Mouse (Mus musculus) forebrain, embryonic 14.5 days (tissue): ENCODE data around the gene Plekha6. TPM values are rescaled to one million over a fixed set of nuclear protein-coding genes. Genes with fewer than 3 reads are reported as not detected.

ENCODE experiments used
- ATAC-seq: fragments of 200-750 bp; cut with Nextera tagmentation; 2 replicates; pipeline ENCODE4 v1.8.0; 2017; ENCODE audit warnings: mild to moderate bottlenecking, moderate library complexity
- DNase-seq: peaks from one replicate; pipeline ENCODE4 v3.0.0-alpha.2; 2015; ENCODE audit warnings: low spot score
- H3K27ac ChIP-seq: fragments of 300-500 bp; sonication (generic); 2 replicates; pipeline ENCODE4 v1.5.1; 2014; ENCODE audit warnings: low read depth, mild to moderate bottlenecking, control low read depth, low read length, moderate library complexity
- H3K27me3 ChIP-seq: fragments of 300-500 bp; sonication (generic); replicated peaks from 2 replicates; pipeline ENCODE4 v1.6.1; 2014; ENCODE audit warnings: low read length, control low read depth, mixed read lengths; ENCODE audit not compliant: control insufficient read depth, insufficient read depth
- H3K36me3 ChIP-seq: fragments of 300-500 bp; sonication (generic); 2 replicates; pipeline ENCODE4 v1.6.1; 2014; ENCODE audit warnings: low read length, control low read depth; ENCODE audit not compliant: control insufficient read depth, insufficient read depth
- H3K4me1 ChIP-seq: fragments of 300-500 bp; sonication (generic); 2 replicates; pipeline ENCODE4 v1.6.1; 2014; ENCODE audit warnings: antibody characterized with exemption, low read length, control low read depth; ENCODE audit not compliant: control insufficient read depth, insufficient read depth
- H3K4me2 ChIP-seq: fragments of 300-500 bp; sonication (generic); 2 replicates; pipeline ENCODE4 v1.6.1; 2014; ENCODE audit warnings: mild to moderate bottlenecking, control low read depth, low read length
- H3K4me3 ChIP-seq: fragments of 300-500 bp; sonication (generic); 2 replicates; pipeline ENCODE4 v1.5.1; 2014; ENCODE audit warnings: low read depth, low read length, control low read depth
- H3K9ac ChIP-seq: fragments of 300-500 bp; sonication (generic); 2 replicates; pipeline ENCODE4 v1.6.1; 2014; ENCODE audit warnings: mild to moderate bottlenecking, low read length, control low read depth, moderate library complexity
- H3K9me3 ChIP-seq: fragments of 300-500 bp; sonication (generic); replicated peaks from 2 replicates; pipeline ENCODE4 v1.6.1; 2016; ENCODE audit warnings: low read length, control low read depth, mixed read lengths; ENCODE audit not compliant: control insufficient read depth
- WGBS: fragments of 180-500 bp; shearing (Covaris S2); extraction: QIAGEN DNeasy Blood & Tissue Kit; methylation state at CpG from one replicate; pipeline ENCODE4 v1.1.7; 2014; 5-methylcytosine and 5-hydroxymethylcytosine counted together
- polyA plus RNA-seq: library from polyadenylated mRNA; unstranded; fragments of >200 nt; fragmentation: Nextera tagmentation; extraction: Ambion mirVana; gene quantifications from 2 replicates; pipeline ENCODE4 v1.2.1, GENCODE M21; 2014

The Plekha6 gene
- polyA plus RNA-seq, 1 experiment from 2014 or later, result 7.3 TPM

GRCm38 (mm10) chr1:133213901-133214300, 49.9 kb downstream of the Plekha6 start:
- no peak for ATAC-seq
- H3K36me3 ChIP-seq, result no peaks in the 10 kb centered on the region
- no peak overlapping the region for H3K4me2 ChIP-seq
- no peak for DNase-seq
- H3K9me3 ChIP-seq, result no peaks in the 10 kb centered on the region
- whole genome bisulfite sequencing, result 96% methylated on average over 4 of the region's 4 CpGs
- H3K27me3 ChIP-seq, result no peaks in the 10 kb centered on the region
- no peak overlapping the region for H3K4me3 ChIP-seq
- H3K4me1 ChIP-seq, result peaks cover 34% of the 10 kb centered on the region
- H3K27ac ChIP-seq, result no peak overlapping the region
- H3K9ac ChIP-seq, result no peak overlapping the region

GRCm38 (mm10) chr1:133214672-133215359, 50.8 kb downstream of the Plekha6 start:
- no peaks in the 10 kb centered on the region for H3K36me3 ChIP-seq
- 0 out of 2 replicates have a peak, but pooled peaks have one; percentile 11 for ATAC-seq
- WGBS, result 74% methylated on average over 7 of the region's 7 CpGs

GRCm38 (mm10) chr1:133215360-133215700, 51.3 kb downstream of the Plekha6 start:
- H3K9ac ChIP-seq, result no peak overlapping the region
- no peak overlapping the region for H3K4me2 ChIP-seq
- H3K27ac ChIP-seq, result no peak overlapping the region
- ATAC-seq, result peak; percentile 27; the same call in 1 of the 2 replicates
- 81% methylated on average over 3 of the region's 3 CpGs for WGBS
- H3K4me1 ChIP-seq, result peaks cover 21% of the 10 kb centered on the region
- H3K27me3 ChIP-seq, result no peaks in the 10 kb centered on the region
- H3K4me3 ChIP-seq, result no peak overlapping the region
- H3K9me3 ChIP-seq, result no peaks in the 10 kb centered on the region
- H3K36me3 ChIP-seq, result no peaks in the 10 kb centered on the region
- no peak for DNase-seq

More at GRCm38 (mm10) chr1:133214672-133215359, 50.8 kb downstream of the Plekha6 start:
- Histone ChIP-seq H3K4me3 (no peak overlapping the region), H3K27ac (no peak overlapping the region), H3K27me3 (no peaks in the 10 kb centered on the region), H3K9me3 (no peaks in the 10 kb centered on the region), H3K9ac (no peak overlapping the region), H3K4me2 (no peak overlapping the region), H3K4me1 (peaks cover 26% of the 10 kb centered on the region)
- no peak for DNase-seq

- DNase-seq (no peak), ATAC-seq (no peak)
- Histone ChIP-seq H3K27me3 (no peaks in the 10 kb centered on the region), H3K4me1 (peaks cover 17% of the 10 kb centered on the region), H3K9ac (peak overlapping the region; percentile 21; the same call in 1 of the 2 replicates), H3K9me3 (no peaks in the 10 kb centered on the region), H3K4me2 (no peak overlapping the region), H3K27ac (no peak overlapping the region), H3K4me3 (no peak overlapping the region), H3K36me3 (no peaks in the 10 kb centered on the region)
- WGBS, result 78% methylated on average over 10 of the region's 10 CpGs
These were observed 51.7 kb downstream of the Plekha6 start for GRCm38 (mm10) chr1:133215753-133216152.

GRCm38 (mm10) chr1:133217031-133217430, 53.0 kb downstream of the Plekha6 start:
- WGBS, result 57% methylated on average over 5 of the region's 5 CpGs
- H3K4me1 ChIP-seq, result peaks cover 15% of the 10 kb centered on the region; the same call in 1 of the 2 replicates
- no peak overlapping the region for H3K4me3 ChIP-seq
- peak; percentile 53; the same call in 1 of the 2 replicates for ATAC-seq
- no peak for DNase-seq
- no peaks in the 10 kb centered on the region for H3K36me3 ChIP-seq
- no peak overlapping the region for H3K9ac ChIP-seq
- H3K27ac ChIP-seq, result no peak overlapping the region; the same call in 1 of the 2 replicates
- H3K9me3 ChIP-seq, result no peaks in the 10 kb centered on the region
- no peak overlapping the region for H3K4me2 ChIP-seq
- no peaks in the 10 kb centered on the region for H3K27me3 ChIP-seq

GRCm38 (mm10) chr1:133219106-133219505, 55.1 kb downstream of the Plekha6 start:
- H3K27ac ChIP-seq, result no peak overlapping the region
- ATAC-seq, result no peak
- H3K9me3 ChIP-seq, result no peaks in the 10 kb centered on the region
- H3K4me3 ChIP-seq, result no peak overlapping the region
- H3K36me3 ChIP-seq, result no peaks in the 10 kb centered on the region
- no peak overlapping the region for H3K9ac ChIP-seq
- no peak overlapping the region for H3K4me2 ChIP-seq
- DNase-seq, result no peak
- 83% methylated on average over 1 of the region's 1 CpGs for WGBS
- peaks cover 23% of the 10 kb centered on the region for H3K4me1 ChIP-seq
- H3K27me3 ChIP-seq, result no peaks in the 10 kb centered on the region

- Histone ChIP-seq H3K27me3 (no peaks in the 10 kb centered on the region), H3K9me3 (no peaks in the 10 kb centered on the region), H3K4me2 (no peak overlapping the region), H3K4me1 (peaks cover 20% of the 10 kb centered on the region), H3K36me3 (no peaks in the 10 kb centered on the region), H3K4me3 (no peak overlapping the region), H3K27ac (no peak overlapping the region), H3K9ac (no peak overlapping the region)
- no peak for ATAC-seq
- 80% methylated on average over 3 of the region's 3 CpGs for WGBS
- DNase-seq, result no peak
These were observed 57.4 kb downstream of the Plekha6 start for GRCm38 (mm10) chr1:133221459-133221858.

GRCm38 (mm10) chr1:133222445-133222995, 58.5 kb downstream of the Plekha6 start:
- H3K9me3 ChIP-seq, result no peaks in the 10 kb centered on the region
- WGBS, result 33% methylated on average over 6 of the region's 6 CpGs
- ATAC-seq (peak; percentile 10; the same call in 1 of the 2 replicates), DNase-seq (no peak)
- H3K27me3 ChIP-seq, result no peaks in the 10 kb centered on the region
- H3K4me1 ChIP-seq, result peaks cover 24% of the 10 kb centered on the region
- no peak overlapping the region; the same call in 1 of the 2 replicates for H3K27ac ChIP-seq
- no peak overlapping the region for H3K4me3 ChIP-seq
- H3K36me3 ChIP-seq, result no peaks in the 10 kb centered on the region
- H3K9ac ChIP-seq, result no peak overlapping the region; the same call in 1 of the 2 replicates
- H3K4me2 ChIP-seq, result no peak overlapping the region

- Histone ChIP-seq H3K36me3 (no peaks in the 10 kb centered on the region), H3K27me3 (no peaks in the 10 kb centered on the region), H3K9me3 (no peaks in the 10 kb centered on the region), H3K4me1 (peaks cover 29% of the 10 kb centered on the region), H3K27ac (no peak overlapping the region), H3K4me2 (no peak overlapping the region), H3K4me3 (no peak overlapping the region), H3K9ac (no peak overlapping the region)
- DNase-seq, result no peak
- no peak for ATAC-seq
These were observed 60.7 kb downstream of the Plekha6 start for GRCm38 (mm10) chr1:133224674-133225073.
